Mouse (Mus musculus) midbrain, embryonic 10.5 days (tissue): ENCODE results near the gene Hist1h2bh. TPM values are rescaled to one million over a fixed set of nuclear protein-coding genes. Genes with fewer than 3 reads are reported as not detected.
"Not testable (repeated sequence)": the region's sequence is repeated elsewhere in the genome, so short reads cannot be mapped to it uniquely, and the experiment has no call there.

ENCODE experiments used
- DNase-seq: peaks from one replicate; pipeline ENCODE4 v3.0.0-alpha.2; 2017; ENCODE audit warnings: low spot score
- H3K27ac ChIP-seq: fragments of 300-500 bp; sonication (generic); replicated peaks from 2 replicates; pipeline ENCODE4 v1.5.1; 2016; ENCODE audit warnings: mild to moderate bottlenecking
- H3K27me3 ChIP-seq: fragments of 300-500 bp; sonication (generic); 2 replicates; pipeline ENCODE4 v1.6.1; 2016; ENCODE audit warnings: low read depth, mild to moderate bottlenecking; ENCODE audit not compliant: poor library complexity, severe bottlenecking
- H3K36me3 ChIP-seq: fragments of 300-500 bp; sonication (generic); 2 replicates; pipeline ENCODE4 v1.6.1; 2016; ENCODE audit warnings: mild to moderate bottlenecking, moderate library complexity
- H3K4me1 ChIP-seq: fragments of 300-500 bp; sonication (generic); 2 replicates; pipeline ENCODE4 v1.6.1; 2016
- H3K4me3 ChIP-seq: fragments of 300-500 bp; sonication (generic); 2 replicates; pipeline ENCODE4 v1.5.1; 2016; ENCODE audit warnings: mild to moderate bottlenecking, moderate library complexity
- H3K9me3 ChIP-seq: fragments of 300-500 bp; sonication (generic); replicated peaks from 2 replicates; pipeline ENCODE4 v1.6.1; 2016; ENCODE audit warnings: mild to moderate bottlenecking
- WGBS: fragments of 180-500 bp; shearing (Covaris S2); methylation state at CpG from one replicate; pipeline ENCODE4 v1.1.7; 2016; 5-methylcytosine and 5-hydroxymethylcytosine counted together
- polyA plus RNA-seq: library from polyadenylated mRNA; unstranded; fragments of >200 nt; fragmentation: Nextera tagmentation; extraction: Ambion mirVana; gene quantifications from 2 replicates; pipeline ENCODE4 v1.2.1, GENCODE M21; 2016

Gene Hist1h2bh
- polyA plus RNA-seq, 1 experiment from 2014 or later, result 1.00 TPM

DNA sequence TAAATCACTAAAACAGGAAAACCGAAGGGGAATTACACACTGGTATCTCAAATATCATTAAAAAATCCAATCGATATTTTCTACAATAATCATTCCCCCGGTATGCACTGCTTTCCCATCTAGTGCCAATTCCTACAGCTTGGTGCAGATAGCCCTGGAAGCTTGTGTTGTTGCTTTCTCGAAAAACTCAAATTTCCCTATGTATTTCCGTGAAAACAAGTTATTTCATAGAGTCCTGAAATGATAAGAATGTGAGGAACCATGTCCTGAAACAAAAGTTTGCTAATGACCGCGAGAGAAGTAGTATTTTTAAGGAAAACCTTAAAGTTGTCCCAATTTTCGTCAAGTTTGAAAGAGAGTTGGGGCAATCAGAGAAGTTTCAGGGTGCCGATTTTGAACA lies 11.2 kb upstream of the Hist1h2bh start:
- no peaks in the 10 kb centered on the region for H3K9me3 ChIP-seq
- H3K27ac ChIP-seq, result peak overlapping the region; percentile 98
- no peaks in the 10 kb centered on the region for H3K27me3 ChIP-seq
- peaks cover 41% of the 10 kb centered on the region for H3K4me1 ChIP-seq
- H3K36me3 ChIP-seq, result no peaks in the 10 kb centered on the region
- DNase-seq, result no peak
- WGBS, result 26% methylated on average over 9 of the region's 9 CpGs
- peak overlapping the region; percentile 75 for H3K4me3 ChIP-seq

DNA sequence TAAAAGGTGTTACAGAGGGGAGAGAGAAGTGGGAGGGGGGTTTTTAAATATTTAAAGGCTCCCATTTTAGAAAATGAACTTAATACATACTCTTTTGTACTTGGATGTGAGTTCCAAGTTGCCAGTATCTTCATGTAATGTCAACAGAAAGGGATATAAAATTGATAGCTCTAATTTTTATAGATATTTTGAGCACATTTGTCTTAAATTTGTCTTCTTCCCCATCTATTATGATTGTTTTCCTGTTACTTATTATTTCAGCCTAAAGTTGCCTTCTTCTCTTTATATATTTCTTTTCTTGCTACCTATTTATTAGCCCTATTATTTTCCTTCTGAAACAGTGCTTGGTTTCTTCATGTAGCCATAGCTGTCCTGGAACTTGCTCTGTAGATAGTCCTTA lies 9.8 kb upstream of the Hist1h2bh start, which contains the start of gene Hist1h1d:
Gene Hist1h1d, plus strand, starts transcription at position 301 of the 400 bp plus-strand sequence.
- no peaks in the 10 kb centered on the region for H3K27me3 ChIP-seq
- no peaks in the 10 kb centered on the region for H3K36me3 ChIP-seq
- H3K4me1 ChIP-seq, result peaks cover 44% of the 10 kb centered on the region
- peak within 1 kb of the TSS; percentile 75 for H3K4me3 ChIP-seq
- peak within 1 kb of the TSS; percentile 98 for H3K27ac ChIP-seq
- H3K9me3 ChIP-seq, result no peaks in the 10 kb centered on the region
- DNase-seq, result no peak

DNA sequence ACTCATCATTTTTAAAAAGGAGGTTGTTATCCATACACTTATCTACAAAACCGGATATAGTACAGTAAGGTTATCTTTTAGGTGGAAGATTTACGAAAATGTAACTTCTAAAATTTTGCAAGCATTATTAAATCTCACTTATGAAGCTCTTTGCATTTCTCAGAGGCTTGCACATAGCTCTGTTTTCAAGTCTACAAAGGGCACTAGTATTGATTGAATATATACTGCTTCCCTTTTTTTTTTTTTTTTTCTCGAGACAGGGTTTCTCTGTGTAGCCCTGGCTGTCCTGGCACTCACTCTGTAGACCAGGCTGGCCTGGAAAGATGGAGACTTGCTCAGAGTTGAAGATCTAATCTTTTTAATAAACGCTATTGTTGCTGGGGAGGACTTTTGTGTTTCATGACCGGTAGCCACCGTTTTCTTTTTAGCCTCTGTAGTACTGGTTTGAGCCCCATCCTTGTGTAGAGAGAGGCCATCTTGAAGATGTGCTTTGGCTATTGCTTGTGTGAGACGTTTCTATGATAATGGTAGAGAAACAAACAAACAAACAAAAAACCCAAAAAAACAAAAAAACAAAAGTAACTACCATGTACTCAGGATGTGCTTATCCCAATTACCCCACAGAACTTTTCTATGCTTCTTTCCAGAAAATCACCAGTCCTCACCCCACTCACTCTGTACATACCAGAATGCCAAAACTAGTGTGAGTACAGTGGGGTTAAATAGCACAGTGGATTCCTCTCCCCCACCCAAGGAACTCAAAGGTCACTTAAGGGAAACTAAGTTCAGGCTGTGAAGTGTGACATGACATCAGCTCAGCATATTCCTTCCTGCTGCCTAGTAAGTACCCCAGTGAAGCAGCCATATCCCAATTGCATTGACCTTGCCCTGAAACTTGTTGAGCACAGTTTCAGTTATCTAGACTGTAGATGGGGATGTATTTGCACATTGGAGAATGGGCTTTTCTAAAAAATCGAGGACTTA lies 9.0 kb upstream of the Hist1h2bh start:
- Histone ChIP-seq H3K9me3 (no peaks in the 10 kb centered on the region), H3K27ac (peak overlapping the region; percentile 98), H3K4me1 (peaks cover 42% of the 10 kb centered on the region), H3K27me3 (no peaks in the 10 kb centered on the region), H3K4me3 (peak overlapping the region; percentile 56), H3K36me3 (no peaks in the 10 kb centered on the region)
- WGBS, result 60% methylated on average over 8 of the region's 8 CpGs
- no peak for DNase-seq

DNA sequence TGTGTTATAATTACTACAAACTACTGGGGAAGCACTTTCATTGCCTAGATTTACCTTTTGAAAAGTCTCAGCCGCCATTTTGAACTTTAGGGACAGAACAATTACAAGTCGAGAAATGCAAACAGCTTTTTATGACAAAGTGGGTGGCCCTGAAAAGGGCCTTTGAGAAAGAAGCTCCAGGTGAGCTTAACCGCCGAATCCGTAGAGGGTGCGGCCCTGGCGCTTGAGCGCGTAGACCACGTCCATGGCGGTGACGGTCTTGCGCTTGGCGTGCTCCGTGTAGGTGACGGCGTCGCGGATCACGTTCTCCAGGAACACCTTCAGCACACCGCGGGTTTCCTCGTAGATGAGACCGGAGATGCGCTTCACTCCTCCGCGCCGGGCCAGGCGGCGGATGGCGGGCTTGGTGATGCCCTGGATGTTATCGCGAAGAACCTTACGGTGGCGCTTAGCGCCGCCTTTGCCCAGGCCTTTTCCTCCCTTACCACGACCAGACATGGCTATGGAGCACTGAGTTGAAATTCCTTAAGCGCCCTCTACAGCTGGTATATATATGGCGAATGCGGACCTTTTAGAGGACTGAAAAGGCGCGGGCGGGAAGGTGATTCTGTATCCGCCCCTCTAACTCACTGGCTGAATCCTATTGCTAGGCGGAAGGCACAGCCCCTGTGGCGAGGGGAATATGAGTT lies 8.1 kb upstream of the Hist1h2bh start, which contains the start of gene Hist1h4f:
Gene Hist1h4f, minus strand, starts transcription at position 503 of the 689 bp plus-strand sequence.
- Histone ChIP-seq H3K27ac (peak within 1 kb of the TSS; percentile 98), H3K4me3 (peak within 1 kb of the TSS; percentile 56), H3K4me1 (peaks cover 37% of the 10 kb centered on the region)
- not testable (repeated sequence) for H3K9me3 ChIP-seq, H3K27me3 ChIP-seq, H3K36me3 ChIP-seq
- peak; percentile 92 for DNase-seq
- under 1% methylated on average over 47 of the region's 47 CpGs for WGBS

DNA sequence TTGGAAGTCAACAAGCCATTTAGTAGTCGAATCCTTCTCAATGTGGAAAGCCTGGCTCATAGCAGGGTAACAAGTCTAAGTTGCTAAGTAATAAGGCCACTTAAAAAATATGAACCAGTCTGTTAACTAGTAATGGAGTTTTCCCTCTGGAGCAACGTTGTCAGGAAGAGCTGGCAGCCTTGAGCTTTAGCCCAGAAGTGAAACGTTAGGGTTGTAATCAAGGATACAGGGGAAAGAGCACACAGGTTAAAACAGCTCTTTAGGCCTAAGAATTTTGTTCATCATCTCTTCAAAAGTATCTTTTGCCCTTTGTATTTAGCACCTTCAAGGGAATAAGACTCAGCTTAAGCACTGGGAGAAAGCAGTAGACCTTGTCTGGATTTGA lies 7.6 kb upstream of the Hist1h2bh start:
- no peak for DNase-seq
- Histone ChIP-seq H3K27me3 (no peaks in the 10 kb centered on the region), H3K36me3 (no peaks in the 10 kb centered on the region), H3K4me1 (peaks cover 38% of the 10 kb centered on the region), H3K4me3 (peak overlapping the region; percentile 56), H3K27ac (peak overlapping the region; percentile 98), H3K9me3 (no peaks in the 10 kb centered on the region)
- WGBS, result 8% methylated on average over 3 of the region's 3 CpGs

DNA sequence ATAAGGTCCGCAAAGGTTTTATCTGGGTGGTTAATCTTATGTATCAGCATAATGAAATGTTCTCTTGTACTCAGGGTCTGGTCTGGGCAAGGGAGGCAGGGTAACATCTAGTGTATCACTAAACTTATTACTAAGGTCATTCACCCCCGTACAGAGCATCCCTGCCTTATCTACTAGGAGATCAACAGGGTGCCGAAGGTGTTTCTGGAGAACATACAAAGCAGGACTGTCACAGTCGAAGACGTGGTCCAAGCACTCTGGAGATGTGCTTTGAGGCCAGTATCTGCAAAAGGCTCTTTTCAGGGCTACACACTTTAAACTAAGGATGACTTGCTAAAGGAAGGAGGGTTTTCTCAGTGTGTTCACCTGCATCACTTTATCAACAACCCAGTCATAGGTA lies 3.5 kb upstream of the Hist1h2bh start:
- Histone ChIP-seq H3K4me3 (peak overlapping the region; percentile 7; the same call in 1 of the 2 replicates), H3K9me3 (no peaks in the 10 kb centered on the region), H3K27ac (peak overlapping the region; percentile 72), H3K36me3 (no peaks in the 10 kb centered on the region), H3K4me1 (peaks cover 25% of the 10 kb centered on the region), H3K27me3 (no peaks in the 10 kb centered on the region)
- 80% methylated on average over 5 of the region's 5 CpGs for WGBS
- DNase-seq, result no peak

DNA sequence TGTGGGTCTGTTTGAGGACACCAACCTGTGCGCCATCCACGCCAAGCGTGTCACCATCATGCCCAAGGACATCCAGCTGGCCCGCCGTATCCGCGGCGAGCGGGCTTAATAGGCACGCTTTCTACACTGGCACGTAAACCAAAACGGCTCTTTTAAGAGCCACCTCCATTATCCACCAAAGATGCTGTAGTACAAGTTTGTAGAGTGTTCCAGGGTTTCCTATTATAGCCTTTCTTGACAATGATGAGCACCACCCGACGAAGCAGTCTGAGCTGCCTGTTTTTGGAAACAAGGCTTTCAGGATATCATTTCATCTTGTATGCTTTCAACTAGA lies 1.6 kb upstream of the Hist1h2bh start:
- peak overlapping the region; percentile 95 for H3K27ac ChIP-seq
- H3K4me3 ChIP-seq, result peak overlapping the region; percentile 60
- H3K4me1 ChIP-seq, result peaks cover 17% of the 10 kb centered on the region
- 0% methylated on average over 13 of the region's 14 CpGs for WGBS
- H3K36me3 ChIP-seq, DNase-seq, H3K27me3 ChIP-seq, H3K9me3 ChIP-seq: not testable (repeated sequence)

DNA sequence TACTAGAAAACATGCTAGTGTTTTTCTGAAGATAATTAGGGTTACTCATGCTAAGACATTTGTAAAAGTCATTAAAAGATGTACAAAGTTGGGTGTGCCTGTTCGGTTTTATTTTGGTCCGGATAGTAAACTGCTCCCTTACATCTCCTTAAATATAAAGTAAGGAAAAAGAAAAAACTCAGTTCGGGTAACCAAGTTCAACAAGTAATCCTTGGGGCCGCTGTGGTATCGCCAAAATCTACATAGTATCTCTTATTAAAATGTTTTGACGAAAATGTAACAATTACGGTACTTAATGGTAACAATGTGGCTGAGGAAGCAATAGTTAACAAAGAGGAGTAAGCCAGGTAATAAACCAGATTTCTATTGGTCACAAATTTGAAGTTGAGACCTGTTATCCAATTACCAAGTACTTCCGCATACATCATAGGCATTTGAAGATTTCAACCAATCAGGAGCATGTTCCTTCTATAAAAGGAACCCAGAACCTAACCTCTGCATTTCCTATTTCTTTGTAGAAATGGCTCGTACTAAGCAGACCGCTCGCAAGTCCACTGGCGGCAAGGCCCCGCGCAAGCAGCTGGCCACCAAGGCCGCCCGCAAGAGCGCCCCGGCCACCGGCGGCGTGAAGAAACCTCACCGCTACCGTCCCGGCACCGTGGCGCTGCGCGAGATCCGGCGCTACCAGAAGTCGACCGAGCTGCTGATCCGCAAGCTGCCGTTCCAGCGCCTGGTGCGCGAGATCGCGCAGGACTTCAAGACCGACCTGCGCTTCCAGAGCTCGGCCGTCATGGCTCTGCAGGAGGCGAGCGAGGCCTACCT lies 984 bp upstream of the Hist1h2bh start, which contains the start of gene Hist1h3f:
Gene Hist1h3f, plus strand, starts transcription at position 88 of the 822 bp plus-strand sequence.
- peak within 1 kb of the TSS; percentile 95 for H3K27ac ChIP-seq
- no peaks in the 10 kb centered on the region for H3K9me3 ChIP-seq
- no peaks in the 10 kb centered on the region for H3K27me3 ChIP-seq
- H3K4me1 ChIP-seq, result peaks cover 17% of the 10 kb centered on the region
- no peaks in the 10 kb centered on the region for H3K36me3 ChIP-seq
- DNase-seq, result peak; percentile 64
- under 1% methylated on average over 31 of the region's 45 CpGs for WGBS
- H3K4me3 ChIP-seq, result peak within 1 kb of the TSS; percentile 60

DNA sequence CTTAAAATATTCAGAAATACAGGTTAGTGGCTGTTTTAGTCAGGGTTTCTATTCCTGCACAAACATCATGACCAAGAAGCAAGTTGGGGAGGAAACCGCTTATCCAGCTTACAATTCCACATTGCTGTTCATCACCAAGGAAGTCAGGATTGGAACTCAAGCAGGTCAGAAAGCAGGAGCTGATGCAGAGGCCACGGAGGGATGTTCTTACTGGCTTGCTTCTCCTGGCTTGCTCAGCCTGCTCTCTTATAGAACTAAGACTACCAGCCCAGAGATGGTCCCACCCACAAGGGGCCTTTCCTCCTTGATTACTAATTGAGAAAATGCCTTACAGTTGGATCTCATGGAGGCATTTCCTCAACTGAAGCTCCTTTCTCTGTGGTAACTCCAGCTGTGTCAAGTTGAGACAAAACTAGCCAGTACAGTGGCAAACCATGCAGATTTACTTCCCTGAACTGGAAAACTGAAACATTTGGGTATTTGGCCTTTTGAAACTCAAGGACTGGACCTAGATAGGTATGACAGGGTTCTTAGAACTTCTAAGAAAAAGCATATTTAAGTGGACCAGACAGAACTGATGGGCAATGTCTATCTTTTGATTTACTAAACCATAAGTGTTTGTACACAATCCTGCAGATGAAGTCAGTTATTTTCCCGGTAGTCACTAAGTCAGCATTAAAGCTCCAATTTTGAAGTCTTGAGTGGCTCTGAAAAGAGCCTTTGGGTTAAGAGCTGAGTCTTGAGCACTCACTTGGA lies 789 bp downstream of the Hist1h2bh start:
- WGBS, result 3% methylated on average over 3 of the region's 3 CpGs
- H3K9me3 ChIP-seq, H3K27me3 ChIP-seq, DNase-seq, H3K36me3 ChIP-seq: not testable (repeated sequence)
- Histone ChIP-seq H3K27ac (peak overlapping the region; percentile 95), H3K4me3 (peak overlapping the region; percentile 60), H3K4me1 (peaks cover 23% of the 10 kb centered on the region)

DNA sequence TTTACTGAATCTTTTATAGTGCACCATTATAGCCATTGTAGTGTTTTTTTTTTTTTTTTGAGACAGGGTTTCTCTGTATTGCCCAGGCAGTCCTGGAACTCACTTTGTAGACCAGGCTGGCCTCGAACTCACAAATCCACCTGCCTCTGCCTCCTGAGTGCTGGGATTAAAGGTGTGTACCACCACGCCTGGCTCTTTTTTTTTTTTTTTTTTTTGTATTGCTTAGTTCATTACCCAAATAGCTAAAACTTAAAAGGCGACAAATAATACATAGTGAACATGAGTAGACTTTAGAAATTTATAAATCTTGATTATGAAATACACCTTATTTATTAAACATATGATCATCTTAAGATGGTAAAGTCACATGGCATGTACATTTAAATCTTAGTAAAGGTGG lies 1.7 kb downstream of the Hist1h2bh start:
- 83% methylated on average over 3 of the region's 3 CpGs for WGBS

DNA sequence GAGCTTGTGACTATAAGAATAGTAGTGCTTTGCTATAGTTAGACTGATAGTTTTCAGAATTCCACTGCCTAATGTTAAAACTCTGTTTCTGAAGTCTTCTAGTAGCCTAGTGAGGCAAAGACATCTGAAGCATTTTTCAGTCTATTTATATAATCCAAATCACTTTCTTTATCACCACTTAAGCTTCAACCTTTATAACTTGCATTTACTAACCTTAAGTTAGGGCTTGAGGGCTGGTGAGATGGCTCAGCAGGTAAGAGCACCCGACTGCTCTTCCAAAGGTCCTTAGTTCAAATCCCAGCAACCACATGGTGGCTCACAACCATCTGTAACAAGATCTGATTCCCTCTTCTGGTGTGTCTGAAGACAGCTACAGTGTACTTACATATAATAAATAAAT lies 3.4 kb downstream of the Hist1h2bh start:
- not testable (repeated sequence) for H3K27me3 ChIP-seq, DNase-seq, H3K9me3 ChIP-seq, H3K27ac ChIP-seq, H3K4me3 ChIP-seq, H3K36me3 ChIP-seq
- H3K4me1 ChIP-seq, result peaks cover 34% of the 10 kb centered on the region
- WGBS, result 72% methylated on average over 1 of the region's 1 CpGs

More for the DNA sequence above, 1.7 kb downstream of the Hist1h2bh start:
- Histone ChIP-seq H3K4me3 (peak overlapping the region; percentile 60; the same call in 1 of the 2 replicates), H3K27ac (peak overlapping the region; percentile 95), H3K27me3 (no peaks in the 10 kb centered on the region), H3K36me3 (no peaks in the 10 kb centered on the region), H3K4me1 (peaks cover 32% of the 10 kb centered on the region), H3K9me3 (no peaks in the 10 kb centered on the region)
- DNase-seq, result no peak
